Mouse (Mus musculus) megakaryocyte, embryonic 14.5 days (primary cell): ENCODE results near the gene Spocd1. TPM values are rescaled to one million over a fixed set of nuclear protein-coding genes. Genes with fewer than 3 reads are reported as not detected.

Source experiments
- H3K27me3 ChIP-seq: replicated peaks from 2 replicates; pipeline ENCODE3; 2012; ENCODE audit warnings: inconsistent platforms
- H3K36me3 ChIP-seq: replicated peaks from 2 replicates; pipeline ENCODE3; 2012; ENCODE audit warnings: low read length, inconsistent platforms, mixed read lengths
- H3K4me1 ChIP-seq: 2 replicates; pipeline ENCODE4 v1.6.1; 2012; ENCODE audit warnings: inconsistent platforms
- H3K4me3 ChIP-seq: replicated peaks from 2 replicates; pipeline ENCODE3; 2012; ENCODE audit warnings: moderate library complexity, mild to moderate bottlenecking, inconsistent platforms
- H3K9me3 ChIP-seq: 2 replicates; pipeline ENCODE4 v1.6.1; 2012; ENCODE audit warnings: inconsistent platforms
- FLI1 ChIP-seq: IDR thresholded peaks from 2 replicates; pipeline ENCODE4 v1.6.1; 2012; ENCODE audit warnings: low read length, inconsistent platforms, mixed read lengths
- GATA1 ChIP-seq: IDR thresholded peaks from 3 replicates; pipeline ENCODE4 v1.6.1; 2012; ENCODE audit warnings: mixed read lengths, low read length, inconsistent platforms, borderline replicate concordance
- polyA plus RNA-seq: library from polyadenylated mRNA; stranded (reverse); fragments of >175 nt; gene quantifications from 2 replicates; pipeline ENCODE4 v1.2.3, GENCODE M21; 2012; ENCODE audit warnings: low replicate concordance; ENCODE audit not compliant: insufficient read depth

The Spocd1 gene
- polyA plus RNA-seq, 1 experiment: 0.43 TPM

DNA sequence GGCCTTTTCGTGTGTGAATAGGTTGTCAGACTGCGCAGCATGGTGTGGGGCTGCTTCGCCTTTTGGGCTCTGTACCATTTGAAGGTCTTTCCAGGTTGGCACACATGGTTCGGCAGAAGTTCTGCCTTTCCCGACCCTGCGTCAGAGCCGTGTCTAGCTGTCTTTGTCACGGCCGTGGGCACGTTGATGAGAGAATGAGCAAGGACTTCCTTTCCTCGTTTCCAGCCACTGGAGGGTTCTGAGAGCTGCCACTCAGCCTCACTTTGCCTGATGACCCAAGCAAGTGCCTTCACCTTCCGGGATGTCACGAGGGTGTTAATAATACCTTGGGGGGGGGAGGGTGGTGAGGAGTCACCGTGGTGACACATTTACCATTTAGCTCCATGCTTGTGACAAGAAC is 4.6 kb downstream of the Spocd1 start:
- Histone ChIP-seq H3K4me3 (no peak overlapping the region), H3K36me3 (no peaks in the 10 kb centered on the region), H3K9me3 (peaks cover 11% of the 10 kb centered on the region), H3K4me1 (peaks cover 21% of the 10 kb centered on the region), H3K27me3 (peaks cover 54% of the 10 kb centered on the region)
- TF ChIP-seq GATA1 (no peak), FLI1 (no peak)

DNA sequence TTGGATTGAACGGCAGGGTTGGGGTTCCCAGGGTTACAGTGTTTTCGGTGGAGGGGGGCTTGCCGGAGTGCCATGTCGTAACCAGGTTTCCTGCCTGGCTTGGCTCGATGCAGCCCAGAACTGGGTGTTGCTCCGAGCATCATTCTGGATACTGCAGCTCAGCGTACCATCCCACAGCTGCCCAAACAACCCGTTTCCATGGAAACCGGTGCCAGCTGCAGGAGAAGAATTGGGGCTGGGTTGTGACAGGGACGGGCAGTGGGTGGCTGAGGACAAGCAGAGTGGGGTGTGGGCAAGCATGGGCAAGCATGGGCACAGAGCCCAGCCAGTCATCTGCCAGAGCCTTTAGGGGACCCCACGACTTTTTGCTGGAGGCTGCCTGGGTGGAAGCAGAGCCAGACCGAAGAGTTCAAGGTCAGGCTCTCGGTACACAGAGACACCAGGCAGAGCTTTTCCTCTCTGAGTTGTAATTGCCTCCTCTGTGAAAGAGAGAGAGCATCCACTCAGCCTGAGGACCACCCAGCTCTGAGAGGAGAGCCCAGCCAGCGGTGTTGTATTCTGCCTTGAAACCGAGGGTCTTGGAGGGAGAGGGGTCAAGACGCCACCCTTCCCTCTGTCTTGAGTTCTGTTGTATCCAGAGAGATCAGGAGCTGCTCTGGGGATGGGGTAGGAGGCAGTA is 5.3 kb downstream of the Spocd1 start:
- no peak overlapping the region for H3K4me3 ChIP-seq
- H3K9me3 ChIP-seq: peaks cover 11% of the 10 kb centered on the region

DNA sequence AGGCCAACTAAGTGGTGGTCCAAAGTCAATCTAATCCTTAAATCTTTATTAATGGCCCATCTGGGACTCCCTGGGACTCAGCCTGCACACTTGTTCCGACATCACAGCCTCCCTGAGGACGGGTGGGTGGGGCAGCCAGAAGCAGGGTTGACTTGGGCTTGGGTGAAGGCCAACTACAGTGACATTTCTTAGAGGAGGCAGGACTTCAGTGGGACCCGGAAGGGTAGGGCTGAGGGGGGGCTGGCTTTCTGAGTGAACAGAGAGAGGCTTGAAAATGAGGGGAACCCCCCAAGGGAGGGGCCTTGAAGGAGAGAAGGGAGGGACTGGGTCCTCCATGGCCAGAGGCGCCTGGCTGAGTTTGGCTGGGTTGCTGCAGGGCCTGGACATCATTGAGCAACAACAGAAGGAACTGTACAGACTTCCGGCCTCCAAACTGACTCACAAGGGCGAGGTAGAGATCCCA is 22.3 kb downstream of the Spocd1 start:
- TF ChIP-seq FLI1: no peak
- no peak for TF ChIP-seq GATA1
- Histone ChIP-seq H3K36me3 (no peaks in the 10 kb centered on the region), H3K4me1 (peaks cover 3% of the 10 kb centered on the region; the same call in 1 of the 2 replicates), H3K4me3 (no peak overlapping the region), H3K9me3 (no peaks in the 10 kb centered on the region), H3K27me3 (peaks cover 84% of the 10 kb centered on the region)

More for the DNA sequence above, 5.3 kb downstream of the Spocd1 start:
- Histone ChIP-seq H3K36me3 (no peaks in the 10 kb centered on the region), H3K27me3 (peaks cover 52% of the 10 kb centered on the region), H3K4me1 (peaks cover 15% of the 10 kb centered on the region)
- TF ChIP-seq GATA1 (no peak), FLI1 (no peak)

DNA sequence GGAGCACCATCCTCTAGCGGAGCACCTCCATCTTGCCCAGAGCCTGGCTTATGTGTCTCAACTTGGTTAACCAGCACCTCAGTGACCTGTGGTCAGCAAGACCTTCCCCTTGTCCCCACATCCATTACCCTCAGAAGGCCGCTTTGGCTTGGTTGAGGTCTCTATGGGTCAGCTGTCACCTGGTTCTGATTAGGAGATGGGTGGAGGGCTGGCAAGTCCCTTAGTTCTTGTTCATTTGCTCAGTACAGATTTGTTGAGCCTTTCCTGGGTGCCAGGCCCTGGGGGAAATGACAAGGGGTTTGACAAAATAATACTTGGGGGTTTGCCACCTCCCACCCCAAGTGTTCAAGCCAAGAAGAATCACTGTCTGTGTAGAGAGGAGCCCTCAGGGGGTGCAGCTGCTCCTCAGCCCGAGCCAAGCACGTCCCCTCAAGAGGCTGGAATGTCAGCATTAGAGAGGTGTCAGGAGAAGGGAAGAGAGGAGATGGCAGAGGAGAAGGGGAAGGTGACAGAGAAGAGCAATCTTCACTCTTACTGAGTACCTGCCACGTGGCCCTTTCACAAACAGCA is 23.3 kb downstream of the Spocd1 start:
- Histone ChIP-seq H3K4me1 (peaks cover 3% of the 10 kb centered on the region; the same call in 1 of the 2 replicates), H3K36me3 (no peaks in the 10 kb centered on the region), H3K27me3 (peaks cover 84% of the 10 kb centered on the region), H3K9me3 (no peaks in the 10 kb centered on the region), H3K4me3 (no peak overlapping the region)
- TF ChIP-seq GATA1: no peak
- no peak for TF ChIP-seq FLI1

- Histone ChIP-seq H3K36me3 (no peaks in the 10 kb centered on the region), H3K27me3 (peaks cover 76% of the 10 kb centered on the region), H3K4me3 (no peak overlapping the region), H3K9me3 (no peaks in the 10 kb centered on the region), H3K4me1 (peaks cover 5% of the 10 kb centered on the region)
- TF ChIP-seq GATA1: no peak
- no peak for TF ChIP-seq FLI1
These were observed 25.5 kb downstream of the Spocd1 start for GRCm38 (mm10) chr4:129954527-129954926.

- peaks cover 84% of the 10 kb centered on the region for H3K27me3 ChIP-seq
- peaks cover 23% of the 10 kb centered on the region for H3K4me1 ChIP-seq
- peak overlapping the region; percentile 90 for H3K4me3 ChIP-seq
- TF ChIP-seq FLI1 (no peak), GATA1 (no peak)
- H3K9me3 ChIP-seq: no peaks in the 10 kb centered on the region
- H3K36me3 ChIP-seq: no peaks in the 10 kb centered on the region
These were observed 31.3 kb downstream of the Spocd1 start for GRCm38 (mm10) chr4:129960180-129960944.

- no peaks in the 10 kb centered on the region for H3K36me3 ChIP-seq
- peaks cover 12% of the 10 kb centered on the region for H3K4me1 ChIP-seq
- H3K9me3 ChIP-seq: no peaks in the 10 kb centered on the region
- peaks cover 86% of the 10 kb centered on the region for H3K27me3 ChIP-seq
- TF ChIP-seq FLI1 (no peak), GATA1 (no peak)
- H3K4me3 ChIP-seq: no peak overlapping the region
These were observed 36.2 kb downstream of the Spocd1 start for GRCm38 (mm10) chr4:129965294-129965693.

GRCm38 (mm10) chr4:129966201-129966600 is 37.2 kb downstream of the Spocd1 start:
- Histone ChIP-seq H3K27me3 (peaks cover 85% of the 10 kb centered on the region), H3K4me3 (no peak overlapping the region), H3K4me1 (peaks cover 3% of the 10 kb centered on the region; the same call in 1 of the 2 replicates), H3K36me3 (no peaks in the 10 kb centered on the region), H3K9me3 (no peaks in the 10 kb centered on the region)
- TF ChIP-seq GATA1: no peak

DNA sequence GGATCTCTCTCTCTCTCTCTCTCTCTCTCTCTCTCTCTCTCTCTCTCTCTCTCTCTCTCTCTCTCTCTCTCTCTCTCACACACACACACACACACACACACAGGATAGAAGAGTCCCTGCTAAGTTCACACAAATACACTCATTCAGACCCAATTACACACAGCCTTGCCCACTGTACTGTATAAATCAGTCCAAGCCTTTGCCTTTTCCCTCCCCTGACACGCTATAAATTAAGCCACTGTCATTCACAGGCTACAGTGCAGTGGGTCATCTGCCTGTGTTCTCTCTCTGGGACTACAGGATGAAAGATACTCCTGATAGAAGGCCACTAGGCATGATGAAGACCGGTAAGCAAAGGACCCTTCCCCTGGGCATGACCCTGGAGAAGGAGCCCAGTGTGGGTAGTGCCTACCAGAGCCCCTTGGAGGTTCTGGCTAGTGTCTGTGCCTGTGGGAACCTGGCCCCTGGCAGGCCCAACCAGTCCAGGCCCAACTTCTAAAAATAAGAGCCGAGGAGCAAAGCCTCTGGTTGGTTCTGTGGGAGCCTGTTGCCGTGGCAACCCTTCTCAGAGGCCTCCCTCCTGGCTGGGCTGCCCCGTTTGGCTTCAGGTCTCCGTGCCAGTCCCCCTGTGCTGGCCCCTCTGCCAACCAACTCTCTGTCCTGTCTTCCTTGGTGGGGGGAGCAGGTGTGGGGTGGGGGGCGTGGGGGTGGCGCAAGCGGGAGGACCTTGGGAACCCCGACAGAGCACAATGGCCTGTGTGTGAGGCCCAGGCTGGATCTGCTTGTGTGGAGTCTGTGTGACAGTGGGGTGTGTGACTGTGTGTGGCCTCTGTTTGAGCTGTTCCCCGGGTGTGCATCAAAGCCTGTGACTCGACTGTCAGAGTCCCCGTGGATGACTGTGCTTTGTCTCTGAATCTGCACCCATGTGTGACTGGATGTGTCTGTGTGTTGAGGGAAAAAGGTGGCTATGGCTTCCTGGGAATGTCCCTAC is 38.3 kb downstream of the Spocd1 start:
- Histone ChIP-seq H3K36me3 (no peaks in the 10 kb centered on the region), H3K4me3 (no peak overlapping the region), H3K9me3 (no peaks in the 10 kb centered on the region), H3K27me3 (peaks cover 85% of the 10 kb centered on the region), H3K4me1 (no peaks in the 10 kb centered on the region)
- TF ChIP-seq GATA1: no peak
- TF ChIP-seq FLI1: no peak
